Mouse (Mus musculus) heart, adult 18-20 months (tissue): ENCODE measurements around the gene Ndufb7. TPM values are rescaled to one million over a fixed set of nuclear protein-coding genes. Genes with fewer than 3 reads are reported as not detected.
A peak's percentile ranks its signal among the peaks of the same experiment; 100 is the strongest.
"Not testable (repeated sequence)": the region's sequence is repeated elsewhere in the genome, so short reads cannot be mapped to it uniquely, and the experiment has no call there.

Experiments used
- DNase-seq, 2 experiments: peaks; one replicate each; pipeline ENCODE4 v3.0.0; 2021 to 2022; ENCODE audit warnings: mixed read lengths in 1 of 2
- total RNA-seq, 2 experiments: library from RNA; stranded (reverse); gene quantifications; 2 replicates each; pipeline ENCODE4 v1.2.3; 2021

Ndufb7 gene
- total RNA-seq, 2 experiments from 2014 or later = 661 to 773 TPM

GRCm38 (mm10) chr8:83575561-83576515 lies 9.4 kb downstream of the Ndufb7 start:
- peak; percentile 56 to 76 for DNase-seq

- peak in 1 of 2 experiments; percentile 17 for DNase-seq
Measured at GRCm38 (mm10) chr8:83576516-83576895, 10.0 kb downstream of the Ndufb7 start.

GRCm38 (mm10) chr8:83576921-83577320 lies 10.4 kb downstream of the Ndufb7 start:
- peak in 1 of 2 experiments; percentile 31 for DNase-seq

- DNase-seq = peak; percentile 67 to 76
Measured at GRCm38 (mm10) chr8:83577384-83577791, 10.9 kb downstream of the Ndufb7 start.

GRCm38 (mm10) chr8:83578131-83579055 lies 11.9 kb downstream of the Ndufb7 start:
- peak; percentile 51 to 57 for DNase-seq

- no peak for DNase-seq
Measured at GRCm38 (mm10) chr8:83579676-83580075, 13.2 kb downstream of the Ndufb7 start.

- DNase-seq = peak; percentile 43 to 61
Measured at GRCm38 (mm10) chr8:83580826-83581225, 14.4 kb downstream of the Ndufb7 start.

GRCm38 (mm10) chr8:83582226-83582625 lies 15.8 kb downstream of the Ndufb7 start:
- DNase-seq = peak in 1 of 2 experiments; percentile 11

GRCm38 (mm10) chr8:83583236-83583635 lies 16.8 kb downstream of the Ndufb7 start:
- peak in 1 of 2 experiments; percentile 2 for DNase-seq

- no peak for DNase-seq
Measured at GRCm38 (mm10) chr8:83584771-83585170, 18.3 kb downstream of the Ndufb7 start.

GRCm38 (mm10) chr8:83585333-83585732 lies 18.9 kb downstream of the Ndufb7 start:
- peak in 1 of 2 experiments; percentile 53 for DNase-seq

- no peak for DNase-seq
Measured at GRCm38 (mm10) chr8:83587644-83588043, 21.2 kb downstream of the Ndufb7 start.

- no peak for DNase-seq
Measured at GRCm38 (mm10) chr8:83588886-83589285, 22.4 kb downstream of the Ndufb7 start.

- no peak for DNase-seq
Measured at GRCm38 (mm10) chr8:83590488-83591023, 24.1 kb downstream of the Ndufb7 start.

- DNase-seq = no peak
Measured at GRCm38 (mm10) chr8:83592682-83593081, 26.2 kb downstream of the Ndufb7 start.

- DNase-seq = no peak
Measured at GRCm38 (mm10) chr8:83593325-83594166, 27.1 kb downstream of the Ndufb7 start.

- peak; percentile 95 to 98 for DNase-seq
Measured at GRCm38 (mm10) chr8:83594167-83595049, 27.9 kb downstream of the Ndufb7 start.

- not testable (repeated sequence) for DNase-seq
Measured at GRCm38 (mm10) chr8:83595050-83595345, 28.5 kb downstream of the Ndufb7 start.

GRCm38 (mm10) chr8:83596369-83596768 lies 29.9 kb downstream of the Ndufb7 start:
- DNase-seq = no peak

GRCm38 (mm10) chr8:83598146-83598545 lies 31.7 kb downstream of the Ndufb7 start:
- DNase-seq = no peak
